Mouse (Mus musculus): ENCODE measurements at regions not wholly inside any gene's neighbourhood (a gene's known extent, or its start where the extent isn't known, plus 50 kb on each side); places are given as distances from the start of the nearest gene placed in this dataset.

GRCm38 (mm10) chr10:16231821-16232220, 1491.2 kb upstream of the Cited2 start:
- intact Hi-C loops (cut with DNase I): no loop called here
- DNase-seq (ENCODE audit: low spot score in 2 of 2): no peak

- intact Hi-C loops (cut with DNase I): no loop called here
- DNase-seq (ENCODE audit: low spot score in 2 of 2): no peak
Observed at GRCm38 (mm10) chr10:16233612-16234106, 1489.4 kb upstream of the Cited2 start.

GRCm38 (mm10) chr10:16256329-16256728, 1466.7 kb upstream of the Cited2 start:
- DNase-seq (ENCODE audit: low spot score in 2 of 2): no peak
- intact Hi-C loops (cut with DNase I): no loop called here

GRCm38 (mm10) chr10:16272786-16273185, 1450.2 kb upstream of the Cited2 start:
- no peak for DNase-seq (ENCODE audit: low spot score in 2 of 2)
- intact Hi-C loops (cut with DNase I): no loop called here

GRCm38 (mm10) chr10:16317026-16317425, 1406.0 kb upstream of the Cited2 start:
- intact Hi-C loops (cut with DNase I): no loop called here
- DNase-seq (ENCODE audit: low spot score in 2 of 2): no peak

- intact Hi-C loops (cut with DNase I): no loop called here
Observed at GRCm38 (mm10) chr10:16337546-16337945, 1385.5 kb upstream of the Cited2 start.

GRCm38 (mm10) chr10:16341496-16341895, 1381.5 kb upstream of the Cited2 start:
- intact Hi-C loops (cut with DNase I): no loop called here
- DNase-seq (ENCODE audit: low spot score in 2 of 2): peak in 1 of 2 experiments; percentile 6

More at GRCm38 (mm10) chr10:16337546-16337945, 1385.5 kb upstream of the Cited2 start:
- DNase-seq (ENCODE audit: low spot score in 2 of 2): no peak

- no peak for DNase-seq (ENCODE audit: low spot score in 2 of 2)
- intact Hi-C loops (cut with DNase I): no loop called here
Observed at GRCm38 (mm10) chr10:16364001-16364400, 1359.0 kb upstream of the Cited2 start.
